Mouse (Mus musculus): ENCODE results near the gene Gm26566.

Gm26566 gene

GRCm38 (mm10) chr4:88721791-88722721, at the start of gene Gm26566, which contains the start of gene Klhl9:
Gm26566 (plus strand) TSS chr4:88721805.
Klhl9 (minus strand) TSS chr4:88722465.
- peak; percentile 97 to 98 for DNase-seq

GRCm38 (mm10) chr4:88676824-88677223, 44.8 kb upstream of the Gm26566 start, which contains the start of gene Ifna16:
Ifna16 (minus strand) TSS chr4:88676924.
- DNase-seq, result no peak

- DNase-seq, result peak; percentile 36 to 45
Measured at GRCm38 (mm10) chr4:88680362-88680761, 41.2 kb upstream of the Gm26566 start.

- no peak for DNase-seq
Measured at GRCm38 (mm10) chr4:88681353-88681752, 40.3 kb upstream of the Gm26566 start.

- no peak for DNase-seq
Measured at GRCm38 (mm10) chr4:88683812-88684211, 37.8 kb upstream of the Gm26566 start, which contains the start of gene Ifna2. Ifna2 (minus strand) TSS chr4:88683912.

GRCm38 (mm10) chr4:88691259-88691658, 30.3 kb upstream of the Gm26566 start, which contains the start of gene Ifnab:
Ifnab (minus strand) TSS chr4:88691359.
- no peak for DNase-seq

- no peak for DNase-seq
Measured at GRCm38 (mm10) chr4:88692537-88692936, 29.1 kb upstream of the Gm26566 start.

- DNase-seq, result no peak
Measured at GRCm38 (mm10) chr4:88693392-88693791, 28.2 kb upstream of the Gm26566 start.

- peak; percentile 91 for DNase-seq
Measured at GRCm38 (mm10) chr4:88696237-88696884, 25.2 kb upstream of the Gm26566 start.

GRCm38 (mm10) chr4:88697108-88697507, 24.5 kb upstream of the Gm26566 start:
- DNase-seq, result no peak

GRCm38 (mm10) chr4:88697753-88698152, 23.9 kb upstream of the Gm26566 start:
- no peak for DNase-seq

GRCm38 (mm10) chr4:88698781-88699180, 22.8 kb upstream of the Gm26566 start:
- no peak for DNase-seq

- no peak for DNase-seq
Measured at GRCm38 (mm10) chr4:88699301-88699700, 22.3 kb upstream of the Gm26566 start.

- DNase-seq, result no peak
Measured at GRCm38 (mm10) chr4:88705924-88706323, 15.7 kb upstream of the Gm26566 start.

- DNase-seq, result no peak
Measured at GRCm38 (mm10) chr4:88707128-88707826, 14.3 kb upstream of the Gm26566 start.

GRCm38 (mm10) chr4:88714281-88714680, 7.3 kb upstream of the Gm26566 start:
- no peak for DNase-seq

- peak; percentile 24 to 39 for DNase-seq
Measured at GRCm38 (mm10) chr4:88715059-88715458, 6.5 kb upstream of the Gm26566 start.

- peak in 1 of 2 experiments; percentile 20 for DNase-seq
Measured at GRCm38 (mm10) chr4:88718715-88719114, 2.9 kb upstream of the Gm26566 start.

GRCm38 (mm10) chr4:88723497-88724090, 2.0 kb downstream of the Gm26566 start:
- no peak for DNase-seq

GRCm38 (mm10) chr4:88726727-88727126, 5.1 kb downstream of the Gm26566 start:
- DNase-seq, result no peak

- DNase-seq, result peak; percentile 45 to 47
Measured at GRCm38 (mm10) chr4:88727324-88727723, 5.7 kb downstream of the Gm26566 start.

GRCm38 (mm10) chr4:88738480-88738879, 16.9 kb downstream of the Gm26566 start:
- DNase-seq, result peak; percentile 77 to 80
